Mouse (Mus musculus): ENCODE measurements at regions not wholly inside any gene's neighbourhood (a gene's known extent, or its start where the extent isn't known, plus 50 kb on each side); places are given as distances from the start of the nearest gene placed in this dataset.

DNA sequence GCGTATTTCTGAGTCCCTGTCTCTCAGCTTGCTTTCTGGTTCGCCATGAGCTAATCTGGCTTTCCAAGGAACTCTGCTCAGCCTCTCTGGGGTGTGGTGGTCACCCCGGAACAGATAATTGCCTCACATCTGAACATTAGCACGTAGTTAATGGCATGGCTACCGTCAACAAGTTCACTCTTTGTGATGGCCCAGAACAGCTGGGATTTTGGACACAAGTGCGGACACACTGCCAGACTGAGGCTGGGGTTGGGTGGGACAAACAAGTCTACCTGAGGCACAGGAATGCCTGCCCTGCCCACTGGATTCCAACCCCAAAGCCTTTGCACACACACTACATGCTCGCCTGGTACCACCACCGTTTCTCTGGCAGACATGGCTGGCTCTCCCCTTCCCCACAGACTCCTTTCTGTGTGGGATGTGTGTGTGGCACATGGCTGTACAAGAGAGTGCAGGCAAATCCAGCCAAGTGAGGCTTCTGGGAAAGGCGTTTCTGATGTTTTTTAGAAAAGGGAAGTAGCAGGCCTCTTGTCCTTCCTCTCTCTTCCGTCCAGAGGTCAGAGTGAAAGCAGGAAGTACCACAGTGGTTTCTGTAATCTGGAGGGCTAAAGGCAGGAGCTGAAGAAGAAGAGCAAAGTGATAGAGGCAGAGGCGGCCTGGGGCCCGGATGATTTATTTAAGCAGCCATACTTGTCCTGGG is 74.6 kb upstream of the Sertad2 start:
- Histone ChIP-seq H3K4me3 (ENCODE audit: low read depth, low read length) (no peak overlapping the region), H3K4me2 (no peak overlapping the region), H3K27me3 (replicated peaks; ENCODE audit: control insufficient read depth, insufficient read depth, low read length) (no peaks in the 10 kb centered on the region), H3K27ac (ENCODE audit: low read depth, low read length) (no peak overlapping the region), H3K9ac (ENCODE audit: low read depth, low read length) (no peak overlapping the region), H3K9me3 (ENCODE audit: control insufficient read depth, low read length) (no peaks in the 10 kb centered on the region), H3K36me3 (ENCODE audit: control insufficient read depth, insufficient read depth, low read length) (no peaks in the 10 kb centered on the region), H3K4me1 (replicated peaks; ENCODE audit: control insufficient read depth, insufficient read depth, low read length) (peaks cover 7% of the 10 kb centered on the region; the same call in 1 of the 2 replicates)
- ATAC-seq (replicated peaks; ENCODE audit: low FRiP score) (no peak), DNase-seq (ENCODE audit: low spot score) (no peak)
- 61% methylated on average over 12 of the region's 12 CpGs for WGBS

DNA sequence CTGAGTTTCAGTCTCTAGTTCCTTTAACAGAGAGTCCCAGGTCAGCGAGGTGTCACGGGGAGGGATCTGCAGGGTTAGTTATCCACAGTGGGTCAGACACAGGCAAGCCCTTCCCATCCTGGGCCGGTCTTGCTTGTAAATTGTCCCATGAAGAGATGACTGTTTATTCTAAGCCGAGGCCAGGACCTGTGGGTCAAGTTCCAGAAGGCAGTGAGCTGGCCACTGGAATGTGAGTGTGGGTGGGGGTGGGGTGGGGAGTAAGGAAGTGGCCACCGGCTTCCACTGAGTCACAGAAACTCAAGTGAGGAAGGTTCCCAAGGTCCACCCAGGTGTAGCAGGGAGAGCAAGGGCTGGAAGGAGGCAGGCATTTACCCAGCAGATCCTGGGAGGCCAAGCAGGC is 73.7 kb upstream of the Sertad2 start:
- Histone ChIP-seq H3K4me2 (no peak overlapping the region), H3K27me3 (replicated peaks; ENCODE audit: control insufficient read depth, insufficient read depth, low read length) (no peaks in the 10 kb centered on the region), H3K27ac (ENCODE audit: low read depth, low read length) (no peak overlapping the region), H3K9me3 (ENCODE audit: control insufficient read depth, low read length) (no peaks in the 10 kb centered on the region), H3K4me3 (ENCODE audit: low read depth, low read length) (no peak overlapping the region), H3K4me1 (replicated peaks; ENCODE audit: control insufficient read depth, insufficient read depth, low read length) (peaks cover 7% of the 10 kb centered on the region; the same call in 1 of the 2 replicates), H3K36me3 (ENCODE audit: control insufficient read depth, insufficient read depth, low read length) (no peaks in the 10 kb centered on the region), H3K9ac (ENCODE audit: low read depth, low read length) (no peak overlapping the region)
- ATAC-seq (replicated peaks; ENCODE audit: low FRiP score) (peak; percentile 36), DNase-seq (ENCODE audit: low spot score) (no peak)
- WGBS: 36% methylated on average over 5 of the region's 5 CpGs

DNA sequence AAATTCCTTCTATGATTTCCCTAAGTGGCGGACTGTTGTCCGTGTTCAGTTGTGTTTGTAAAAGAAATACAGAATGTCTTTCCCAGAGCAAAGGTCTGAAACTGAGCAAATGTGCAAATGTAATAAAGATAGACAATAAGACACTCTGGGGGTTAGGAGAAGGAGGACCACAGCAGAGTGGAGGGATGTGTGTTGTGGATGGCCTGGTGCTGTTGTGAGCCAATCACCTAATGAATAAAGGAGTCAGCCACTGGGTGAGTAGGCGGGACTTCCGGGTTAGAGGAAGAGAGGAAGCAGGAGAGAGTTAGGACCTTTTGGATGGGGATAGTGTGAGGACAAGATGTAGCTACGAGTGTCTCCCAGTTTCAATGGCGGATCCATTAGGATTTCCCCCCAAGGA is 72.7 kb upstream of the Sertad2 start:
- no peak for DNase-seq (ENCODE audit: low spot score)
- H3K36me3 ChIP-seq (ENCODE audit: control insufficient read depth, insufficient read depth, low read length): no peaks in the 10 kb centered on the region
- no peaks in the 10 kb centered on the region for H3K9me3 ChIP-seq (ENCODE audit: control insufficient read depth, low read length)
- no peak overlapping the region for H3K4me3 ChIP-seq (ENCODE audit: low read depth, low read length)
- H3K4me2 ChIP-seq: no peak overlapping the region
- H3K4me1 ChIP-seq (replicated peaks; ENCODE audit: control insufficient read depth, insufficient read depth, low read length): peaks cover 7% of the 10 kb centered on the region; the same call in 1 of the 2 replicates
- H3K27me3 ChIP-seq (replicated peaks; ENCODE audit: control insufficient read depth, insufficient read depth, low read length): no peaks in the 10 kb centered on the region
- 82% methylated on average over 6 of the region's 6 CpGs for WGBS
- no peak overlapping the region for H3K27ac ChIP-seq (ENCODE audit: low read depth, low read length)
- no peak for ATAC-seq (replicated peaks; ENCODE audit: low FRiP score)
- no peak overlapping the region for H3K9ac ChIP-seq (ENCODE audit: low read depth, low read length)

- 74% methylated on average over 1 of the region's 1 CpGs for WGBS
- DNase-seq (ENCODE audit: low spot score) (no peak), ATAC-seq (replicated peaks; ENCODE audit: low FRiP score) (no peak)
- Histone ChIP-seq H3K4me1 (replicated peaks; ENCODE audit: control insufficient read depth, insufficient read depth, low read length) (peaks cover 7% of the 10 kb centered on the region; the same call in 1 of the 2 replicates), H3K4me2 (no peak overlapping the region), H3K4me3 (ENCODE audit: low read depth, low read length) (no peak overlapping the region), H3K9me3 (ENCODE audit: control insufficient read depth, low read length) (no peaks in the 10 kb centered on the region), H3K9ac (ENCODE audit: low read depth, low read length) (no peak overlapping the region), H3K36me3 (ENCODE audit: control insufficient read depth, insufficient read depth, low read length) (no peaks in the 10 kb centered on the region), H3K27me3 (replicated peaks; ENCODE audit: control insufficient read depth, insufficient read depth, low read length) (no peaks in the 10 kb centered on the region), H3K27ac (ENCODE audit: low read depth, low read length) (no peak overlapping the region)
These were observed 70.7 kb upstream of the Sertad2 start for GRCm38 (mm10) chr11:20472336-20472735.

DNA sequence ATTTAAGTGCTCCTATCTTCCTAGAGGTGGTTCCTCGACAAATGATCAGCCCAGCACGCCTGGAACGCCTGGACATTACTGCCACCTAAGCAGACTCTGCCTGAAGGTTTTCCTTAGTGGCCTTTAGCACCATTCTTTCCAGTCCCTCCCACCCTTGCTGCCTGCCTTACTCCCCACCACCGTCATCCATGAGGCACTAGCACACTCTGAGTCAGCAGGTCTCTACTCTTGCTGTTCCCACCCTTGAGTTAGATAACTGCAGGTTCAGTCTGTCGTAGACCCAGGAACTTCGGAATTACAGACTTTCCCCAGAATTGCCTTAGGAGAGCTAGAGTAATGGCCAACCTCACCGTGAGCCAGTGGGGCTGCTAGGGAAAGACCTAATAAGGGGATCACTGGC is 67.4 kb upstream of the Sertad2 start:
- Histone ChIP-seq H3K27me3 (replicated peaks; ENCODE audit: control insufficient read depth, insufficient read depth, low read length) (no peaks in the 10 kb centered on the region), H3K4me3 (ENCODE audit: low read depth, low read length) (no peak overlapping the region), H3K9ac (ENCODE audit: low read depth, low read length) (no peak overlapping the region), H3K4me1 (replicated peaks; ENCODE audit: control insufficient read depth, insufficient read depth, low read length) (peaks cover 4% of the 10 kb centered on the region), H3K4me2 (no peak overlapping the region), H3K27ac (ENCODE audit: low read depth, low read length) (no peak overlapping the region), H3K9me3 (ENCODE audit: control insufficient read depth, low read length) (no peaks in the 10 kb centered on the region), H3K36me3 (ENCODE audit: control insufficient read depth, insufficient read depth, low read length) (no peaks in the 10 kb centered on the region)
- ATAC-seq (replicated peaks; ENCODE audit: low FRiP score) (no peak), DNase-seq (ENCODE audit: low spot score) (no peak)
- 71% methylated on average over 7 of the region's 7 CpGs for WGBS

GRCm38 (mm10) chr11:20476494-20476893 is 66.6 kb upstream of the Sertad2 start:
- no peak overlapping the region for H3K9ac ChIP-seq (ENCODE audit: low read depth, low read length)
- H3K36me3 ChIP-seq (ENCODE audit: control insufficient read depth, insufficient read depth, low read length): no peaks in the 10 kb centered on the region
- H3K9me3 ChIP-seq (ENCODE audit: control insufficient read depth, low read length): no peaks in the 10 kb centered on the region
- no peaks in the 10 kb centered on the region for H3K27me3 ChIP-seq (replicated peaks; ENCODE audit: control insufficient read depth, insufficient read depth, low read length)
- H3K4me1 ChIP-seq (replicated peaks; ENCODE audit: control insufficient read depth, insufficient read depth, low read length): peaks cover 4% of the 10 kb centered on the region
- WGBS: 88% methylated on average over 3 of the region's 3 CpGs
- no peak overlapping the region for H3K4me2 ChIP-seq
- ATAC-seq (replicated peaks; ENCODE audit: low FRiP score): no peak
- DNase-seq (ENCODE audit: low spot score): no peak
- no peak overlapping the region for H3K4me3 ChIP-seq (ENCODE audit: low read depth, low read length)
- H3K27ac ChIP-seq (ENCODE audit: low read depth, low read length): no peak overlapping the region

GRCm38 (mm10) chr11:20477183-20478037 is 65.6 kb upstream of the Sertad2 start:
- Histone ChIP-seq H3K36me3 (ENCODE audit: control insufficient read depth, insufficient read depth, low read length) (no peaks in the 10 kb centered on the region), H3K27me3 (replicated peaks; ENCODE audit: control insufficient read depth, insufficient read depth, low read length) (no peaks in the 10 kb centered on the region), H3K9ac (ENCODE audit: low read depth, low read length) (no peak overlapping the region), H3K4me2 (peak overlapping the region; percentile 30), H3K4me1 (replicated peaks; ENCODE audit: control insufficient read depth, insufficient read depth, low read length) (peaks cover 4% of the 10 kb centered on the region), H3K27ac (ENCODE audit: low read depth, low read length) (no peak overlapping the region), H3K9me3 (ENCODE audit: control insufficient read depth, low read length) (no peaks in the 10 kb centered on the region), H3K4me3 (ENCODE audit: low read depth, low read length) (no peak overlapping the region)
- WGBS: 28% methylated on average over 19 of the region's 19 CpGs
- ATAC-seq (replicated peaks; ENCODE audit: low FRiP score): peak; percentile 70
- DNase-seq (ENCODE audit: low spot score): no peak

GRCm38 (mm10) chr11:20480632-20481031 is 62.4 kb upstream of the Sertad2 start:
- no peak overlapping the region for H3K9ac ChIP-seq (ENCODE audit: low read depth, low read length)

More at GRCm38 (mm10) chr11:20480632-20481031, 62.4 kb upstream of the Sertad2 start:
- Histone ChIP-seq H3K4me3 (ENCODE audit: low read depth, low read length) (no peak overlapping the region), H3K36me3 (ENCODE audit: control insufficient read depth, insufficient read depth, low read length) (no peaks in the 10 kb centered on the region), H3K4me1 (replicated peaks; ENCODE audit: control insufficient read depth, insufficient read depth, low read length) (peaks cover 4% of the 10 kb centered on the region), H3K27me3 (replicated peaks; ENCODE audit: control insufficient read depth, insufficient read depth, low read length) (no peaks in the 10 kb centered on the region), H3K27ac (ENCODE audit: low read depth, low read length) (no peak overlapping the region), H3K9me3 (ENCODE audit: control insufficient read depth, low read length) (no peaks in the 10 kb centered on the region), H3K4me2 (no peak overlapping the region)
- no peak for ATAC-seq (replicated peaks; ENCODE audit: low FRiP score)
- 77% methylated on average over 3 of the region's 3 CpGs for WGBS
- no peak for DNase-seq (ENCODE audit: low spot score)
